Mouse (Mus musculus) monocyte, adult 59 days (primary cell): Measurements from ENCODE around the gene Lima1. TPM values are rescaled to one million over a fixed set of nuclear protein-coding genes. Genes with fewer than 3 reads are reported as not detected.

ENCODE experiments used
- total RNA-seq, 2 experiments: library from RNA; stranded (reverse); gene quantifications; one replicate each; pipeline ENCODE4 v1.2.4; 2023

Gene Lima1
- 10 to 100 TPM; 62.1 to 72.5 TPM for total RNA-seq

DNA sequence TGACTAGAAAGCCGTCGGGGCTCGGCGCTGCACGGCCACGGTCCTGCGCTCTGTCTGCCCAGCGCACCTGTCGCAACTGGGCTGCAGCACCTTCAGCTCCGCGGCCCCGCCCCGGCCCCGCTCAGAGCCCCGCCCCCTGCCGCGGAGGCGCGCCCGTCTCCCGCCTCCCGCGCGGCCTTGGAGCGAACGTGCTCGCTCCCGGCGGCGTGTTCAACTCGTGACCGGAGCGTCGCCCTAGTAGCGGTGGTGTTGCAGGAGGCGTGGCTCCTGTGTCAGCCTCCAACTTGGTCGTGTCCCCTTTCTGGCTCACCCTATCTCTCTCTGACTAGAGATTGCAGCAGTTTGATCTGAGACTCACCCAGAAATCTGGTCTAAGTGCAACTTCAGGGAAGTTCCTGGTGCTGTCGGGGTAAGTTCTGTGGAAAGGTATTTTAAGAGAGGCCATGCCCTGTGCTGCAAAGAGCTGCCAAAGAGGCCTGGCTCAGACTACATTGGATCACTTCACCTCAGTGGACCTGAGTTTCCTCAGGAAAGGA lies at the start of gene Lima1:
TSS of gene Lima1 (minus strand) at position 123 of the 536 bp plus-strand sequence.

GRCm38 (mm10) chr15:99772881-99772924 lies 102.6 kb downstream of the Lima1 start, which contains the start of gene Cers5:
Cers5 (minus strand) TSS chr15:99772885.

Other genes starting within 250 kb of the Lima1 start
- gene Racgap1, start 223.8 kb downstream of the Lima1 start, total RNA-seq: 10 to 100 TPM; 27.8 to 29.0 TPM
- gene Asic1, start 205.1 kb downstream of the Lima1 start, total RNA-seq: under 1 TPM in 1 of 2 experiments, not detected in 1; 0.29 TPM
- gene Smarcd1, start 173.3 kb downstream of the Lima1 start, total RNA-seq: 10 to 100 TPM; 23.2 to 30.8 TPM
- 1 to 10 TPM in 1 of 2 experiments, not detected in 1; 3.2 TPM for gene Gm17349, start 170.0 kb downstream of the Lima1 start, total RNA-seq
- gene Gpd1, start 157.9 kb downstream of the Lima1 start, total RNA-seq: 10 to 100 TPM; 12.2 to 13.7 TPM
- 10 to 100 TPM; 62.3 to 73.0 TPM for gene Cox14, start 149.8 kb downstream of the Lima1 start, total RNA-seq
- gene Cers5, start 102.6 kb downstream of the Lima1 start, total RNA-seq: 10 to 100 TPM; 61.4 to 72.4 TPM
- gene Fam186a, start 91.6 kb upstream of the Lima1 start, total RNA-seq: not detected
- 10 to 100 TPM; 53.0 to 55.2 TPM for gene Larp4, start 94.6 kb upstream of the Lima1 start, total RNA-seq
- gene Dip2b, start 163.2 kb upstream of the Lima1 start, total RNA-seq: 10 to 100 TPM; 40.1 to 48.9 TPM